Mouse (Mus musculus): ENCODE data around the gene Ciz1.
A peak's percentile ranks its signal among the peaks of the same experiment; 100 is the strongest.

GRCm38 (mm10) chr2:32404663-32405062 is 52.5 kb downstream of the Ciz1 start:
- TF ChIP-seq POLR2A (IDR thresholded peaks at IDR 0.05; ENCODE audit: low read depth, low read length) (no peak), CTCF (IDR thresholded peaks at IDR 0.05; ENCODE audit: extremely low read depth, insufficient read depth, insufficient read length, insufficient replicate concordance) (peak; percentile 98; the same call in 1 of the 2 replicates)

Measured in spleen, adult 2 months (tissue).